8 mouse cellular contexts compared by ENCODE assay signal in the genomic region with DNA sequence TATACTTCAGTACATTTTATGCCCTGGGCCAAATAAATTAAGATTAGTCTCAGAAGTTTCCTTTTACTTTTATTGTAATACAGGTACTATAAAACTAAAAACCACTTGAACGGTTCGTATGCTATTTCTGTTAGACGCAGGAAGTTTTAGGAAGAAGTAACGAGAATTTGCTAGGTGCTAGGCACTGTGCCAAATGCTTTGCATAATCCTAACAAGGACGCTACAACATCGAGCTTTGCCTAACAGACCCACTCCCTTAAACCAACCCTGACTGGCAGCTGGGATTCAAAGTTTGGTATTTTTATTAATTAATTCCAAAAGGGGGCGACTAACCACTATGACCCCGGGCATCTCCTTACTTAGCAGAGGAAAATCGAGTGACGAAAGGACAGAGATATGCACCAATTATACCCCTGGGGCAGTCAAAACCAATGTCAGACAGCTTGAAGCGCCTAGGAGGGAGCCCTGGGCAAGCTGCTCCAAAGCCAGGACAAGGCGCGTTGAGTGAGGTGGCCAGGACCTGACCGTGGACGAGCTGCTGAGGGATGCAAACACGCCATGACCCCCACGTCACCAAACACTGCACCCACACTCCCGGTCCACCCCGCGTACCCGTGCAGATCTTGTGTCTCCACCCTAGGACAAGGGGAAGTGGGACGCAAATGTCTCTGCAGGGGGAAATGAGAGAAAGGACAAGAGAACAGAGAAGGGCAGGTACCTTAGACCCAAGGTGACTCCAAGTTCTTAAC. TPM values are rescaled to one million over a fixed set of nuclear protein-coding genes. Genes with fewer than 3 reads are reported as not detected.
A peak's percentile ranks its signal among the peaks of the same experiment; 100 is the strongest.
DNase-seq lines count a peak whose midpoint lies in the region; ATAC-seq and TF ChIP-seq lines count a peak whose summit lies in the region.

No protein-coding gene starts in this region.

- H3K4me1 ChIP-seq in forebrain, postnatal 0 days (ENCODE audit: insufficient read depth) = peaks cover 5% of the 10 kb centered on the region; the same call in 1 of the 2 replicates
- H3K4me1 ChIP-seq in limb, embryonic 11.5 days (ENCODE audit: control insufficient read depth, insufficient read depth, low read length) = no peaks in the 10 kb centered on the region
- H3K4me1 ChIP-seq in midbrain, embryonic 13.5 days (replicated peaks) = peaks cover 9% of the 10 kb centered on the region

- H3K27me3 ChIP-seq in forebrain, postnatal 0 days (ENCODE audit: insufficient read depth, low read length) = no peaks in the 10 kb centered on the region
- H3K27me3 ChIP-seq in limb, embryonic 11.5 days (ENCODE audit: control insufficient read depth, insufficient read depth, low read length) = no peaks in the 10 kb centered on the region
- H3K27me3 ChIP-seq in midbrain, embryonic 13.5 days = no peaks in the 10 kb centered on the region

- no peak overlapping the region for H3K27ac ChIP-seq in forebrain, postnatal 0 days (ENCODE audit: low read depth, low read length)
- no peak overlapping the region for H3K27ac ChIP-seq in limb, embryonic 11.5 days (replicated peaks; ENCODE audit: low read depth, low read length)
- no peak overlapping the region for H3K27ac ChIP-seq in midbrain, embryonic 13.5 days

- WGBS in forebrain, postnatal 0 days = 1% methylated on average over 22 of the region's 22 CpGs
- 8% methylated on average over 22 of the region's 22 CpGs for WGBS in limb, embryonic 11.5 days
- 6% methylated on average over 22 of the region's 22 CpGs for WGBS in midbrain, embryonic 13.5 days

- no peak for TF ChIP-seq CTCF in forebrain, postnatal 0 days (IDR thresholded peaks at IDR 0.05; ENCODE audit: low read depth)

- H3K9me3 ChIP-seq in forebrain, postnatal 0 days (ENCODE audit: low read length) = no peaks in the 10 kb centered on the region
- no peaks in the 10 kb centered on the region for H3K9me3 ChIP-seq in limb, embryonic 11.5 days (ENCODE audit: control insufficient read depth, low read length)
- no peaks in the 10 kb centered on the region for H3K9me3 ChIP-seq in midbrain, embryonic 13.5 days

- H3K4me2 ChIP-seq in forebrain, postnatal 0 days (ENCODE audit: low read depth) = peak overlapping the region; percentile 98
- H3K4me2 ChIP-seq in limb, embryonic 11.5 days (ENCODE audit: low read depth, severe bottlenecking) = peak overlapping the region; percentile 87
- peak overlapping the region; percentile 95 for H3K4me2 ChIP-seq in midbrain, embryonic 13.5 days (replicated peaks)

- peak; percentile 43 for DNase-seq in embryo, embryonic 10 days (ENCODE audit: low spot score)
- DNase-seq in embryo, embryonic 9.5 days (ENCODE audit: extremely low spot score) = no peak
- DNase-seq in urinary bladder, postnatal 14 days (ENCODE audit: low spot score) = peak; percentile 5
- no peak for DNase-seq in urinary bladder, postnatal 4 days (ENCODE audit: low spot score in 2 of 2)
- DNase-seq in forebrain, postnatal 0 days = peak; percentile 27
- DNase-seq in limb, embryonic 11.5 days (ENCODE audit: low spot score) = no peak
- DNase-seq in layer of hippocampus, postnatal 36 days = no peak

- no peaks in the 10 kb centered on the region for H3K36me3 ChIP-seq in forebrain, postnatal 0 days (ENCODE audit: insufficient read depth)
- H3K36me3 ChIP-seq in limb, embryonic 11.5 days (ENCODE audit: control insufficient read depth, insufficient read depth, low read length) = no peaks in the 10 kb centered on the region
- H3K36me3 ChIP-seq in midbrain, embryonic 13.5 days = no peaks in the 10 kb centered on the region

- peak overlapping the region; percentile 61 for H3K4me3 ChIP-seq in forebrain, postnatal 0 days (ENCODE audit: low read depth, low read length)
- H3K4me3 ChIP-seq in limb, embryonic 11.5 days (ENCODE audit: low read depth, low read length) = peak overlapping the region; percentile 71
- peak overlapping the region; percentile 65 for H3K4me3 ChIP-seq in midbrain, embryonic 13.5 days (replicated peaks)

- ATAC-seq in forebrain, postnatal 0 days = peak; percentile 28
- ATAC-seq in limb, embryonic 11.5 days (ENCODE audit: insufficient number of reproducible peaks, low FRiP score, low TSS enrichment, low read depth) = peak; percentile 67
- ATAC-seq in midbrain, embryonic 13.5 days = peak; percentile 81

- H3K9ac ChIP-seq in forebrain, postnatal 0 days = peak overlapping the region; percentile 56
- H3K9ac ChIP-seq in limb, embryonic 11.5 days (ENCODE audit: low read length) = peak overlapping the region; percentile 67
- H3K9ac ChIP-seq in midbrain, embryonic 13.5 days (replicated peaks) = peak overlapping the region; percentile 67

RNA-seq across cellular contexts. Expression of gene Cep128, which starts 0.5 kb away (rescaled TPM):
- 3.2 and 8.4 TPM in 2 replicates for total RNA-seq in forebrain, postnatal 0 days (2014; rRNA removed)
- 2.3 and 3.0 TPM in 2 replicates for polyA plus RNA-seq in forebrain, postnatal 0 days (2015; fragmentation: Nextera tagmentation; extraction: Ambion mirVana)
- polyA plus RNA-seq in limb, embryonic 11.5 days (2014; fragmentation: Nextera tagmentation; extraction: Ambion mirVana) = 10.1 and 10.6 TPM in 2 replicates
- 4.6 and 5.5 TPM in 2 replicates for polyA plus RNA-seq in midbrain, embryonic 13.5 days (2015; fragmentation: Nextera tagmentation; extraction: Ambion mirVana)
- 1 to 10 TPM; 5.8 to 6.9 TPM for total RNA-seq in layer of hippocampus, postnatal 36 days (2021)

RNA-seq across cellular contexts. Expression of gene Tshr, which starts 0.7 kb away (rescaled TPM):
- total RNA-seq in forebrain, postnatal 0 days (2014; rRNA removed) = 2.8 and 3.0 TPM in 2 replicates
- polyA plus RNA-seq in forebrain, postnatal 0 days (2015; fragmentation: Nextera tagmentation; extraction: Ambion mirVana) = 1.7 and 2.0 TPM in 2 replicates
- 0.13 and 0.20 TPM in 2 replicates for polyA plus RNA-seq in limb, embryonic 11.5 days (2014; fragmentation: Nextera tagmentation; extraction: Ambion mirVana)
- 0.14 and 0.27 TPM in 2 replicates for polyA plus RNA-seq in midbrain, embryonic 13.5 days (2015; fragmentation: Nextera tagmentation; extraction: Ambion mirVana)
- under 1 TPM; 0.23 to 0.25 TPM for total RNA-seq in layer of hippocampus, postnatal 36 days (2021)

Comparison
In these comparisons a context has a peak if more than half of its experiments do, and no peak if none do; other contexts are left out.
1. DNase-seq: peak in embryo, embryonic 10 days (single experiment), urinary bladder, postnatal 14 days (single experiment) and forebrain, postnatal 0 days (single experiment); none in embryo, embryonic 9.5 days (single experiment), urinary bladder, postnatal 4 days (0 of 2), limb, embryonic 11.5 days (single experiment) and layer of hippocampus, postnatal 36 days (0 of 2).
2. ATAC-seq: peak in every context shown above with its lines; median percentile 81 in midbrain, embryonic 13.5 days; 67 in limb, embryonic 11.5 days; 28 in forebrain, postnatal 0 days.
3. Peak in every context shown above with its lines, with median percentiles within 50 percentile points of each other: H3K4me2 ChIP-seq, H3K4me3 ChIP-seq and H3K9ac ChIP-seq.